Mouse (Mus musculus): Measurements from ENCODE around the gene Gabrp. TPM values are rescaled to one million over a fixed set of nuclear protein-coding genes. Genes with fewer than 3 reads are reported as not detected.

The Gabrp gene
- polyA plus RNA-seq, 1 experiment from 2014 or later, result 4.5 TPM

- peak within 1 kb of the TSS; percentile 75 for H3K4me2 ChIP-seq
- no peaks in the 10 kb centered on the region for H3K36me3 ChIP-seq
- H3K4me1 ChIP-seq (replicated peaks), result 0 out of 2 replicates have a peak, but pooled peaks cover 2% of the 10 kb centered on the region
- H3K4me3 ChIP-seq, result peak within 1 kb of the TSS; percentile 66
- peak within 1 kb of the TSS; percentile 79 for H3K27ac ChIP-seq (ENCODE audit: poor library complexity, severe bottlenecking)
- peak within 1 kb of the TSS; percentile 84 for H3K9ac ChIP-seq
- no peaks in the 10 kb centered on the region; the same call in 1 of the 2 replicates for H3K9me3 ChIP-seq (replicated peaks)
- H3K27me3 ChIP-seq (replicated peaks), result no peaks in the 10 kb centered on the region
- 1% methylated on average over 54 of the region's 72 CpGs for WGBS
- peak; percentile 87 for ATAC-seq (ENCODE audit: insufficient number of reproducible peaks, low FRiP score)
Measured at GRCm38 (mm10) chr11:33513376-33513991, 65.3 kb downstream of the Gabrp start, which contains the start of gene Ranbp17. TSS of gene Ranbp17 (minus strand) at chr11:33513746.

- Histone ChIP-seq H3K9ac (peak overlapping the region; percentile 84), H3K9me3 (replicated peaks) (no peaks in the 10 kb centered on the region; the same call in 1 of the 2 replicates), H3K4me3 (peak overlapping the region; percentile 66), H3K36me3 (no peaks in the 10 kb centered on the region), H3K27ac (ENCODE audit: poor library complexity, severe bottlenecking) (peak overlapping the region; percentile 79), H3K27me3 (replicated peaks) (no peaks in the 10 kb centered on the region), H3K4me2 (peak overlapping the region; percentile 75), H3K4me1 (replicated peaks) (0 out of 2 replicates have a peak, but pooled peaks cover 2% of the 10 kb centered on the region)
- ATAC-seq (ENCODE audit: insufficient number of reproducible peaks, low FRiP score), result peak; percentile 88
- WGBS, result under 1% methylated on average over 43 of the region's 43 CpGs
Measured at GRCm38 (mm10) chr11:33512854-33513375, 65.8 kb downstream of the Gabrp start.

GRCm38 (mm10) chr11:33509401-33509800, 69.4 kb downstream of the Gabrp start:
- H3K36me3 ChIP-seq, result no peaks in the 10 kb centered on the region
- H3K9me3 ChIP-seq (replicated peaks), result no peaks in the 10 kb centered on the region
- H3K4me3 ChIP-seq, result no peak overlapping the region
- no peaks in the 10 kb centered on the region for H3K27me3 ChIP-seq (replicated peaks)
- no peak overlapping the region for H3K9ac ChIP-seq
- no peak for ATAC-seq (ENCODE audit: insufficient number of reproducible peaks, low FRiP score)
- no peak overlapping the region for H3K4me2 ChIP-seq
- H3K4me1 ChIP-seq (replicated peaks), result 0 out of 2 replicates have a peak, but pooled peaks cover 2% of the 10 kb centered on the region
- H3K27ac ChIP-seq (ENCODE audit: poor library complexity, severe bottlenecking), result no peak overlapping the region

Other genes with a start within 250 kb of the Gabrp start
- 6.8 and 7.2 TPM in 2 replicates for gene Ranbp17, start 65.2 kb downstream of the Gabrp start, polyA plus RNA-seq (2016; fragmentation: Nextera tagmentation; extraction: Ambion mirVana)
- not detected in 2 replicates for gene D130052B06Rik, start 20.3 kb upstream of the Gabrp start, polyA plus RNA-seq (2016; fragmentation: Nextera tagmentation; extraction: Ambion mirVana)

All from heart, embryonic 12.5 days (tissue).